Comparison of ENCODE assay signal across 18 mouse cellular contexts in genomic region chr2:20167073-20167472, GRCm38 (mm10).
A peak's percentile ranks its signal among the peaks of the same experiment; 100 is the strongest.
DNase-seq lines count a peak whose midpoint lies in the region; ATAC-seq lines count a peak whose summit lies in the region.
"Had no signal": no experiment of that assay in that cellular context is flagged by ENCODE, and none has a peak within 500 bp of the region (broad histone marks: within the 10 kb centered on the region; RNA-seq: fewer than 3 reads in every experiment).

No protein-coding gene starts in this region.

- no peaks in the 10 kb centered on the region for H3K9me3 ChIP-seq in embryonic facial prominence, embryonic 11.5 days (replicated peaks; ENCODE audit: control insufficient read depth, low read length)
- no peaks in the 10 kb centered on the region for H3K9me3 ChIP-seq in embryonic facial prominence, embryonic 10.5 days
- H3K9me3 ChIP-seq in hindbrain, embryonic 14.5 days (ENCODE audit: control insufficient read depth, low read length), result no peaks in the 10 kb centered on the region
- H3K9me3 ChIP-seq in hindbrain, embryonic 12.5 days (replicated peaks), result no peaks in the 10 kb centered on the region
- no peaks in the 10 kb centered on the region for H3K9me3 ChIP-seq in liver, embryonic 11.5 days (ENCODE audit: control insufficient read depth, low read length)
- H3K9me3 ChIP-seq: embryonic facial prominence, embryonic 13.5 days; hindbrain, embryonic 10.5 days; kidney, embryonic 15.5 days; stomach, embryonic 15.5 days had no signal

- ATAC-seq in embryonic facial prominence, embryonic 11.5 days (replicated peaks; ENCODE audit: insufficient number of reproducible peaks, low FRiP score, low TSS enrichment, low read depth), result no peak
- ATAC-seq in hindbrain, embryonic 14.5 days (ENCODE audit: low FRiP score), result peak; percentile 60; the same call in 1 of the 2 replicates
- no peak for ATAC-seq in hindbrain, embryonic 12.5 days (ENCODE audit: low FRiP score)
- ATAC-seq in liver, embryonic 11.5 days (replicated peaks; ENCODE audit: low FRiP score), result no peak
- no peak for ATAC-seq in granulocyte monocyte progenitor cell, adult 5-6 weeks (replicated peaks; ENCODE audit: poor library complexity, severe bottlenecking)

- H3K4me2 ChIP-seq in embryonic facial prominence, embryonic 11.5 days (ENCODE audit: low read depth, low read length), result no peak overlapping the region
- no peak overlapping the region for H3K4me2 ChIP-seq in hindbrain, embryonic 14.5 days (replicated peaks)
- H3K4me2 ChIP-seq in hindbrain, embryonic 12.5 days (replicated peaks), result no peak overlapping the region
- no peak overlapping the region for H3K4me2 ChIP-seq in liver, embryonic 11.5 days
- H3K4me2 ChIP-seq: embryonic facial prominence, embryonic 13.5 days; kidney, embryonic 15.5 days; lung, embryonic 14.5 days; stomach, embryonic 15.5 days had no signal

- 40% methylated on average over 1 of the region's 1 CpGs for WGBS in embryonic facial prominence, embryonic 11.5 days
- 44% methylated on average over 1 of the region's 1 CpGs for WGBS in embryonic facial prominence, embryonic 10.5 days
- WGBS in hindbrain, embryonic 14.5 days, result 54% methylated on average over 1 of the region's 1 CpGs
- WGBS in hindbrain, embryonic 12.5 days, result 78% methylated on average over 1 of the region's 1 CpGs
- 78% methylated on average over 1 of the region's 1 CpGs for WGBS in liver, embryonic 11.5 days

- no peak overlapping the region for H3K9ac ChIP-seq in embryonic facial prominence, embryonic 11.5 days (replicated peaks; ENCODE audit: low read length)
- no peak overlapping the region for H3K9ac ChIP-seq in hindbrain, embryonic 14.5 days
- H3K9ac ChIP-seq in hindbrain, embryonic 12.5 days, result no peak overlapping the region
- H3K9ac ChIP-seq in liver, embryonic 11.5 days (ENCODE audit: low read depth, low read length), result no peak overlapping the region
- H3K9ac ChIP-seq: embryonic facial prominence, embryonic 13.5 days; kidney, embryonic 15.5 days; lung, embryonic 14.5 days; stomach, embryonic 15.5 days had no signal

- DNase-seq in embryonic facial prominence, embryonic 11.5 days (ENCODE audit: low spot score), result peak; percentile 18
- no peak for DNase-seq in embryonic facial prominence, embryonic 10.5 days (ENCODE audit: low spot score)
- DNase-seq in hindbrain, embryonic 14.5 days (ENCODE audit: low spot score), result peak; percentile 43
- DNase-seq in Muller cell, postnatal 12 days (ENCODE audit: inconsistent ontology term), result peak; percentile 99
- DNase-seq in gonadal fat pad, adult 2 months (ENCODE audit: low read depth), result peak; percentile 12
- no peak for DNase-seq in liver, embryonic 11.5 days (ENCODE audit: low spot score)
- DNase-seq: adrenal gland, adult 8-10 months; layer of hippocampus, adult 9-11 months; liver; thymus, postnatal 14 days had no signal

- no peaks in the 10 kb centered on the region for H3K36me3 ChIP-seq in embryonic facial prominence, embryonic 11.5 days (replicated peaks; ENCODE audit: control insufficient read depth, insufficient read depth, low read depth, low read length)
- no peaks in the 10 kb centered on the region for H3K36me3 ChIP-seq in embryonic facial prominence, embryonic 10.5 days (replicated peaks)
- no peaks in the 10 kb centered on the region for H3K36me3 ChIP-seq in hindbrain, embryonic 14.5 days (replicated peaks; ENCODE audit: control insufficient read depth, insufficient read depth)
- no peaks in the 10 kb centered on the region for H3K36me3 ChIP-seq in hindbrain, embryonic 12.5 days
- H3K36me3 ChIP-seq in liver, embryonic 11.5 days (ENCODE audit: control insufficient read depth, insufficient read depth, low read length), result no peaks in the 10 kb centered on the region
- H3K36me3 ChIP-seq: embryonic facial prominence, embryonic 13.5 days; hindbrain, embryonic 10.5 days; kidney, embryonic 15.5 days; stomach, embryonic 15.5 days had no signal

- H3K4me3 ChIP-seq in embryonic facial prominence, embryonic 11.5 days (ENCODE audit: low read depth, low read length), result no peak overlapping the region
- no peak overlapping the region for H3K4me3 ChIP-seq in embryonic facial prominence, embryonic 10.5 days
- H3K4me3 ChIP-seq in hindbrain, embryonic 14.5 days (replicated peaks; ENCODE audit: low read length), result no peak overlapping the region
- no peak overlapping the region for H3K4me3 ChIP-seq in hindbrain, embryonic 12.5 days
- no peak overlapping the region for H3K4me3 ChIP-seq in liver, embryonic 11.5 days (ENCODE audit: low read depth, low read length)
- H3K4me3 ChIP-seq: embryonic facial prominence, embryonic 13.5 days; hindbrain, embryonic 10.5 days; kidney, embryonic 15.5 days; megakaryocyte, embryonic 14.5 days; stomach, embryonic 15.5 days had no signal

- no peak overlapping the region for H3K27ac ChIP-seq in embryonic facial prominence, embryonic 11.5 days (replicated peaks; ENCODE audit: low read depth, low read length)
- no peak overlapping the region for H3K27ac ChIP-seq in embryonic facial prominence, embryonic 10.5 days (replicated peaks)
- no peak overlapping the region for H3K27ac ChIP-seq in hindbrain, embryonic 14.5 days
- H3K27ac ChIP-seq in hindbrain, embryonic 12.5 days, result no peak overlapping the region
- H3K27ac ChIP-seq in liver, embryonic 11.5 days (ENCODE audit: low read depth, low read length), result no peak overlapping the region
- H3K27ac ChIP-seq: embryonic facial prominence, embryonic 13.5 days; hindbrain, embryonic 10.5 days; kidney, embryonic 15.5 days; stomach, embryonic 15.5 days had no signal

- no peaks in the 10 kb centered on the region for H3K4me1 ChIP-seq in embryonic facial prominence, embryonic 11.5 days (ENCODE audit: control insufficient read depth, insufficient read depth, low read length)
- no peaks in the 10 kb centered on the region for H3K4me1 ChIP-seq in embryonic facial prominence, embryonic 10.5 days
- no peaks in the 10 kb centered on the region for H3K4me1 ChIP-seq in hindbrain, embryonic 14.5 days (replicated peaks; ENCODE audit: control insufficient read depth, insufficient read depth, low read length)
- no peaks in the 10 kb centered on the region for H3K4me1 ChIP-seq in hindbrain, embryonic 12.5 days
- no peaks in the 10 kb centered on the region for H3K4me1 ChIP-seq in liver, embryonic 11.5 days (replicated peaks; ENCODE audit: control insufficient read depth, insufficient read depth, low read length)
- H3K4me1 ChIP-seq: embryonic facial prominence, embryonic 13.5 days; hindbrain, embryonic 10.5 days; kidney, embryonic 15.5 days; megakaryocyte, embryonic 14.5 days; stomach, embryonic 15.5 days had no signal

- H3K27me3 ChIP-seq in embryonic facial prominence, embryonic 11.5 days (ENCODE audit: control insufficient read depth, insufficient read depth, low read length), result no peaks in the 10 kb centered on the region
- no peaks in the 10 kb centered on the region for H3K27me3 ChIP-seq in embryonic facial prominence, embryonic 10.5 days (replicated peaks; ENCODE audit: low read depth, poor library complexity, severe bottlenecking)
- H3K27me3 ChIP-seq in hindbrain, embryonic 14.5 days (ENCODE audit: control insufficient read depth, insufficient read depth, low read length), result no peaks in the 10 kb centered on the region
- no peaks in the 10 kb centered on the region for H3K27me3 ChIP-seq in hindbrain, embryonic 12.5 days
- H3K27me3 ChIP-seq in liver, embryonic 11.5 days (replicated peaks; ENCODE audit: control insufficient read depth, insufficient read depth, low read length), result no peaks in the 10 kb centered on the region
- H3K27me3 ChIP-seq: embryonic facial prominence, embryonic 13.5 days; kidney, embryonic 15.5 days; megakaryocyte, embryonic 14.5 days; stomach, embryonic 15.5 days had no signal

Comparison
In these comparisons a context has a peak if more than half of its experiments do, and no peak if none do; other contexts are left out.
1. DNase-seq: peak in embryonic facial prominence, embryonic 11.5 days (single experiment), hindbrain, embryonic 14.5 days (single experiment), Muller cell, postnatal 12 days (single experiment) and gonadal fat pad, adult 2 months (single experiment); none in embryonic facial prominence, embryonic 10.5 days (single experiment) and liver, embryonic 11.5 days (single experiment).